Mouse (Mus musculus) layer of hippocampus, adult 9-10 months (tissue): ENCODE measurements at regions not wholly inside any gene's neighbourhood (a gene's known extent, or its start where the extent isn't known, plus 50 kb on each side); places are given as distances from the start of the nearest gene placed in this dataset.
"Not testable (repeated sequence)": the region's sequence is repeated elsewhere in the genome, so short reads cannot be mapped to it uniquely, and the experiment has no call there.

Experiments used
- DNase-seq: peaks from one replicate; pipeline ENCODE4 v3.0.0; 2022; ENCODE audit warnings: low spot score

DNA sequence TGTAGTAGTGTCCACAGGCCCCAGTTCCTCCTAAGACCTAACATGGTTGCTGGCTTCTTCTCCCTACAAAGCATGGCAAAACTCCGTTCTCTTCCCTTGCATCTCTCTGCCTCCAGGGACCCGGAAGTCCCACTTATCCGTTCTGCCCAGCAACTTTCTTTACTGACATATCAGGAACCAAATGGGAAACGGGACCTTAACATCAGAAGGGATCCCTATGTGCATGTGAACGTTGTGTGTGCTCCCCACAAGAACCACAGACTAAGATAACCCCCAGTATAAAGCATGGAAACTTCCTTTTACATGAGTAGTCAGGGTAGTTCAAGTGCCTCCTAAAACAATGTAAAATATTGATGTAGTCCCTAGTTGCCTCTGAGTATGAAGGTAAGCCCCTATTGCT lies 61.6 kb downstream of the Zxdb start:
- DNase-seq: no peak

GRCm38 (mm10) chrX:94788331-94788920 lies 64.1 kb downstream of the Zxdb start:
- no peak for DNase-seq

- DNase-seq: not testable (repeated sequence)
Measured at GRCm38 (mm10) chrX:94796845-94797244, 72.5 kb downstream of the Zxdb start.

DNA sequence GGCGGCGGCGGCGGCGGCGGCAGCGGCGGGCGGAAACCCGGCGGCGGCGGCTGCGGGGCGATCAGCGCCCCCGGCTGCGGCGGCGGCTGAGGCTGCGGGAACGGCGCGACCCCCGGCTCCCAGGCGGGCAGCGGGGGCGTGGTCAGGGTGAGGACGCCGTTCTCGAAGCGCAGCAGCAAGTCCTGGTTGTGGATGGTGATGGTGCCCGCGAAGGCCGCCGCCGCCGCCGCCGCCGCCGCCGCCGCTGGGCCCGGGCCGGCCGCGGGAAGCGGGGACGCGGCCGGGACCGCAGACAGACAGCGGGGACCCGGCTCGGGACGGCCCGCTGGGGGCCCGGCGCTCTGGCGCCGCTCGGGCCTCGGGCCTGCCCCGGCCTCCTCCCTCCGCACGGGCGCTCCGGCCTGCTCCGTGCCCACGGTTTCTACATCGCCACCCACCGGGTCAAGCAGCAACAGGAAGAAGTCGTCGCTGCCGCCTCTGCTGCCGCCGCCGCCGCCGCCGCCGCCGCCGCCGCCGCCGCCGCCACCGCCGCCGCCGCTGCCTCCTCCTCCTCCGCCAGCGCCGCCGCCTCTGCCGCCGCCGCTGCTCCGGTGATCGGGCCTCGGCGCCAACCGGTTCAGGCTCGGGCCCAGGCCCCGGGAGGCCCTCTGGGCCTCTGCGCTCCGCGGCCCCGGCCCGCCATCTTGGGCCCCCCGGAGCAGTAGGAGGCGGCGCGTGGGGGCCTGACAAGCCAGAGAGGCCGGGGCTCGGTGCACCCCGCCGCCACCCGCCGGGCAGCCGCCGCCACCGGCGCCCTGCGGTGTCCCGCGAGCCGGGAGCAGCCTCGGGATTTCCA lies 73.2 kb downstream of the Zxdb start:
- DNase-seq: not testable (repeated sequence)

DNA sequence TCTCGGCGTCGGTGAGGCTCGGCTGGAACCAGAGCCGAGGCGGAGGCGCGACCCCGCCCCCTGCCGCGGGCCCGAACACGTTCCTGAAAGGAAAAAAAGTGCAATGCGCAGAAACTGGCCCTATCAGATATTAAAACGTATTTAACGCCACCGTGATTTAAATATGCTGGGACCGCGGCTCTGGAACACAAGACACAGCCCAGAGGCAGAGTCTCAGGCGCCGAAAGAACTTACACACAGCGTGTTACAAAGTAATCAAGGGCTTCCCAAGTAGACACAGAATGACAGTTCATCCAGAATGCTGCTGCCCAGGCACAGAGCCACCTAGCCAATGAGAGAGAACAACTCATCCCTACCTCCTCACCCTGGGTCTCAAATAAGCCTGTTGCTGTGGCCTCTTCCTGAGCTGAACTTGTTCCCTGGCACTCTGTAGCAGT lies 73.8 kb downstream of the Zxdb start:
- not testable (repeated sequence) for DNase-seq

DNA sequence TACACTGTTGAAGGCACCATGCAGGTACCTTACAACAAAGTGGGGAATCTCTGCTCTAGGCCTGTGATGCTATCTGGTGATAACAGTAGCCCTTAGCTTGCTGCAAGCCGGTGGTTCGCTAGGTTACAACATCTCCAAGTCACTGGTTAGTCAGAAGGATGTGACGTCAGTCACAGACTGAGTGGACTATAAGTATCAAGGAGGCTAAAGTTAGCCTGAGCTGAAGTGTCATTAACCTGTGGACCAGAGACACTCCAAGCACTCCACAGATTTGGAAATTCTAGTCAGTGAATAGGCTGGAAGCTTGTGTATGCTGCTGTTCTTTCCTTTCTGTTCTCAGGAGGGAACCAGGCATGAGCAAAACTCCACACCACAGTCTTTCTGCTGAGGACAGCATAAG lies 88.4 kb downstream of the Zxdb start:
- DNase-seq: not testable (repeated sequence)

DNA sequence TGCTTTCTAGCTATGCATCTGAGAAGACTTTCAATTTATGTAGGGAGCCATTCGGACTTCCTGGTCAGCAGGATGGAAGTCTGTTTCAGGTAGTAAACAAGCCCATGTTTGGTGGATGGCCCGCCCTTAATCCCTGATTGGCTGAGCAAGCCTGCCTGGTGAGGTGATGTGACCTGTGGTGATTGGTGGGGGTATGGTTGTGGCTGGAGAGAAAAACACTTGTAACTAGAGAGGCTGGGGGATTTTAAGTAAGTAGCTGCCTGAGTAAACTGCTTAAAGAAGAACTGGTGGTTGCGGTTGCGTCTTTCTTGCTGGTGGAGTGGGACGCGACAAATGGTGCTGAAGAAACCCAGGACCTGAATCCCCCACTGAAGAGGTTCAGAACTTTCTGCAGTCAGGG lies 103.2 kb downstream of the Zxdb start:
- not testable (repeated sequence) for DNase-seq

DNA sequence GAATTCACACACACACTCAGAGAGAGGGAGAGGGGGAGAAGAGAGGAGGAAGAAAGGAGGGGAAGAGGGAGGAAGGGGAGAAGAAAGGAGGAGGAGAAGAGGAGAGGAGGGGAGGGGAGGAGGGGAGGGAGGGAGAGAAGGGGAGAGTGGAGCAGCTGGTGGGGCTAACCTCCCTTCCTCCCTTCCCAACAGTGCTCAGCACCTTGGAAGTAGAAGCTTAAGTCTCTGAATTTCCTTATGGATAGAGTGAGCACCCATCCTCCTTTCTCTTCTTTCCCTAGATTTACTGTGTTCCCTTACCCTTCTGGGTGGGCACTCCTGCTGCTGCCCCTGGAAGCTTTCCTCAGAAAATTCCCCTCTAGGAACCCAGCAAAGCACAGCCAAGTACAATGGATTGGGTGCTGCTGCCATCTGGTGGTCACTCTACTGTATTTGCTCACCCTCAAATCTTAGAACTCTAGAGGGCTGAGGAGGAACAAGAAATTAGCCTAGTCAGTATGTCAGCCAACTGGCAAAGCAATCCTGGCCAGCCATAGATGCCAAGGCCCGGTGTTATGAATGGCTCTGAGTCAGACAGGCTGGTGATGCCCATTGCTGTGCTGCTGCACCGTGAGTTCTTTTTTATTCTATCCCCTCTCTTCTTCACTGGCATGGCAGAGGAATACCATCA lies 119.9 kb downstream of the Zxdb start:
- not testable (repeated sequence) for DNase-seq

GRCm38 (mm10) chrX:94849549-94849948 lies 125.2 kb downstream of the Zxdb start:
- DNase-seq: not testable (repeated sequence)

DNA sequence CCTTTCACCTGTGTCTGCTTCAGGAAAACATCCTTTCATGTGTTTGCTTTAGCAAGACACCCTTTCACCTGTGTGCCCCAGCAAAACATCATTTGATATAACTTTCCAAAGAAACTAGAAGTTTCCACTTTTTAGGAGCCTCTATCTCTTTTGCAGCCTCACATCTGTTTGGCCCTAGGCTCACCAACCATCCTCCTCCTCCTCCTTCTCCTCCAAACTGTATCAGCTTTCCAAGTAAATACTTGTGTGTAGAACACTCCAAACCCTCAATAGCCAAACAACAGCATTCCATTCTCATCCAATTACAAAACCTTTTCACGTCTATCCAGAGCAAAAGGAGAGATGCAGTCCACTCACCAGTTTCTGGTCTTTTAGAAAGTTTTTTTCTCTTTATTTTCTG lies 133.1 kb downstream of the Zxdb start:
- no peak for DNase-seq

DNA sequence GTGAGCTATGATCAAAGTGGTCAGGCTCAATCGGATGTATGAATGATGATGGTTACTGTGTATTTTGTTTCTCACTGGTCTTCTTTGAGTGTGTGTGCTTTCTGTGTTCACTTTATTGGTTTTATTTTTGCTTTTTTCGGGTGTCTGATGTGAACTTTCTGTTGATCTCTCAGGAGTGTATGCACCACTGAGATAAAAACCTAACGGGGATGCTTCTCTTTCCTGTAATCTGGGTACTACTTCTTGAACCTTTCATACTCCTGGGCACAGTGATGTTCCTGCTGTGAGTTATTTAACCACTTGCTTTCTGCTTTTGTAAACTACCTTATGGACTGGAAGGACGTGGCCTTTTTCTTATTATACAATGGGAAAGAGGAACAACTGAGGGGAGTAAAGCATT lies 133.6 kb downstream of the Zxdb start:
- DNase-seq: no peak

GRCm38 (mm10) chrX:94863123-94863522 lies 138.8 kb downstream of the Zxdb start:
- DNase-seq: no peak

GRCm38 (mm10) chrX:94865531-94866502 lies 141.4 kb downstream of the Zxdb start:
- peak; percentile 54 for DNase-seq

GRCm38 (mm10) chrX:94883547-94883946 lies 142.9 kb downstream of the Spin4 start:
- DNase-seq: not testable (repeated sequence)
